ENCODE assay signal across 8 mouse cellular contexts in genomic region chr7:27725566-27726538, GRCm38 (mm10). TPM values are rescaled to one million over a fixed set of nuclear protein-coding genes. Genes with fewer than 3 reads are reported as not detected.
DNase-seq lines count a peak whose midpoint lies in the region; ATAC-seq lines count a peak whose summit lies in the region.

No protein-coding gene starts in this region.

- no peaks in the 10 kb centered on the region for H3K4me1 ChIP-seq in heart, embryonic 13.5 days
- H3K4me1 ChIP-seq in kidney, embryonic 16.5 days (ENCODE audit: insufficient read depth, low read length) = no peaks in the 10 kb centered on the region

- WGBS in heart, embryonic 13.5 days = 36% methylated on average over 12 of the region's 12 CpGs
- WGBS in kidney, embryonic 16.5 days = 47% methylated on average over 11 of the region's 12 CpGs

- no peak overlapping the region for H3K4me2 ChIP-seq in heart, embryonic 13.5 days
- no peak overlapping the region for H3K4me2 ChIP-seq in kidney, embryonic 16.5 days (replicated peaks; ENCODE audit: low read depth, low read length)

- H3K27ac ChIP-seq in heart, embryonic 13.5 days (replicated peaks) = no peak overlapping the region
- H3K27ac ChIP-seq in kidney, embryonic 16.5 days (ENCODE audit: low read length) = no peak overlapping the region

- H3K27me3 ChIP-seq in heart, embryonic 13.5 days (replicated peaks) = peaks cover 5% of the 10 kb centered on the region; the same call in 1 of the 2 replicates
- no peaks in the 10 kb centered on the region for H3K27me3 ChIP-seq in kidney, embryonic 16.5 days (ENCODE audit: insufficient read depth, low read length)

- H3K4me3 ChIP-seq in heart, embryonic 13.5 days = no peak overlapping the region
- H3K4me3 ChIP-seq in kidney, embryonic 16.5 days (ENCODE audit: low read length) = no peak overlapping the region

- peak; percentile 82 for DNase-seq in CD4-positive, CD25-positive, alpha-beta regulatory T cell, adult 2 months (ENCODE audit: low read depth, low spot score)
- peak; percentile 81 for DNase-seq in MN1 (ENCODE audit: low spot score)
- peak; percentile 75 to 79 for DNase-seq in cerebellum, postnatal 10 days
- peak; percentile 58 for DNase-seq in lung, postnatal 10 days
- peak; percentile 38 for DNase-seq in retina, postnatal 7 days (ENCODE audit: low read depth, low spot score)
- no peak for DNase-seq in ovary, postnatal 10 days (ENCODE audit: low spot score)

- peak; percentile 46; the same call in 1 of the 2 replicates for ATAC-seq in heart, embryonic 13.5 days (ENCODE audit: extremely low read depth, insufficient number of reproducible peaks, low FRiP score, low TSS enrichment)
- ATAC-seq in kidney, embryonic 16.5 days (ENCODE audit: low FRiP score, low TSS enrichment) = peak; percentile 71

- no peaks in the 10 kb centered on the region for H3K36me3 ChIP-seq in heart, embryonic 13.5 days
- no peaks in the 10 kb centered on the region for H3K36me3 ChIP-seq in kidney, embryonic 16.5 days (ENCODE audit: insufficient read depth, low read length)

- H3K9ac ChIP-seq in heart, embryonic 13.5 days = no peak overlapping the region; the same call in 1 of the 2 replicates
- H3K9ac ChIP-seq in kidney, embryonic 16.5 days (replicated peaks; ENCODE audit: low read length) = 0 out of 2 replicates have a peak overlapping the region, but pooled peaks have one; percentile 12

- no peaks in the 10 kb centered on the region for H3K9me3 ChIP-seq in heart, embryonic 13.5 days
- no peaks in the 10 kb centered on the region for H3K9me3 ChIP-seq in kidney, embryonic 16.5 days (ENCODE audit: low read length)

RNA-seq across cellular contexts. Expression of gene Zfp60, which starts 5.3 kb away (rescaled TPM):
- polyA plus RNA-seq in heart, embryonic 13.5 days (2015; fragmentation: Nextera tagmentation; extraction: Ambion mirVana) = 19.5 and 20.1 TPM in 2 replicates
- 36.8 and 45.6 TPM in 2 replicates for polyA plus RNA-seq in kidney, embryonic 16.5 days (2015; fragmentation: Nextera tagmentation; extraction: Ambion mirVana)

RNA-seq across cellular contexts. Expression of gene Zfp607b, which starts 36.7 kb away (rescaled TPM):
- polyA plus RNA-seq in heart, embryonic 13.5 days (2015; fragmentation: Nextera tagmentation; extraction: Ambion mirVana) = 1.5 and 2.9 TPM in 2 replicates
- polyA plus RNA-seq in kidney, embryonic 16.5 days (2015; fragmentation: Nextera tagmentation; extraction: Ambion mirVana) = 4.0 and 5.4 TPM in 2 replicates

RNA-seq across cellular contexts. Expression of gene Map3k10, which starts 51.5 kb away (rescaled TPM):
- 3.7 and 4.6 TPM in 2 replicates for polyA plus RNA-seq in heart, embryonic 13.5 days (2015; fragmentation: Nextera tagmentation; extraction: Ambion mirVana)
- polyA plus RNA-seq in kidney, embryonic 16.5 days (2015; fragmentation: Nextera tagmentation; extraction: Ambion mirVana) = 4.6 and 7.1 TPM in 2 replicates
